Mouse (Mus musculus): ENCODE results near the gene Olfr361. TPM values are rescaled to one million over a fixed set of nuclear protein-coding genes. Genes with fewer than 3 reads are reported as not detected.

The Olfr361 gene
- polyA plus RNA-seq (2014; fragmentation: Illumina TruSeq; extraction: RNeasy Lipid Tissue Mini Kit (QIAGEN cat#74804); ENCODE audit: low read depth, low replicate concordance): not detected

GRCm38 (mm10) chr2:37089190-37089589 lies at the start of gene Olfr361:
Olfr361 (minus strand) TSS chr2:37089290.

DNA sequence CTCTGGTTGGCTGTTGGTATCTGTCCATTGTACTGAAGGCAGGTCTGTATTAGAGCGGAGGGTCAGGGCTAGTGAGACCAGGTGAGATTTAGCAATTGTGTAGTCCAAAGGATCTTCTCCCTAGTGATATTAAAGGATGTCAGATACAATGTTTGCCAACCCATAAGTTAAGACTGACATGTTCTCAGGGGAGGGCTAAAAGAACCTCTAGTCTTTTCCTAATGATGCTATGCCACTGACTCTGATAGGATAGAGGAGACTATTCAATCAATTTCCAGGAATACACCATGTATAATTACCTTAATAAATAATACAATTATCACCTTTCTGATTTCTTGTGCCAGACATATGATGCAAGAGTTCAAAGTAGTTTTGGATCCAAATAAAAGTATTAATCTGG lies 28.7 kb upstream of the Olfr361 start, which contains the start of gene Olfr362:
TSS of gene Olfr362 (minus strand) at position 101 of the 400 bp plus-strand sequence.

GRCm38 (mm10) chr2:37065446-37065845 lies 23.6 kb downstream of the Olfr361 start, which contains the start of gene Olfr360:
Olfr360 (plus strand) TSS chr2:37065746.

Other genes starting within 250 kb of the Olfr361 start
- not detected for gene Olfr350, start 243.0 kb downstream of the Olfr361 start, polyA plus RNA-seq (2014; fragmentation: Illumina TruSeq; extraction: RNeasy Lipid Tissue Mini Kit (QIAGEN cat#74804); ENCODE audit: low read depth, low replicate concordance)
- gene Olfr351, start 226.6 kb downstream of the Olfr361 start, polyA plus RNA-seq (2014; fragmentation: Illumina TruSeq; extraction: RNeasy Lipid Tissue Mini Kit (QIAGEN cat#74804); ENCODE audit: low read depth, low replicate concordance): not detected
- not detected for gene Olfr352, start 220.8 kb downstream of the Olfr361 start, polyA plus RNA-seq (2014; fragmentation: Illumina TruSeq; extraction: RNeasy Lipid Tissue Mini Kit (QIAGEN cat#74804); ENCODE audit: low read depth, low replicate concordance)
- gene Olfr353, start 196.4 kb downstream of the Olfr361 start, polyA plus RNA-seq (2014; fragmentation: Illumina TruSeq; extraction: RNeasy Lipid Tissue Mini Kit (QIAGEN cat#74804); ENCODE audit: low read depth, low replicate concordance): not detected
- gene Olfr354, start 183.6 kb downstream of the Olfr361 start, polyA plus RNA-seq (2014; fragmentation: Illumina TruSeq; extraction: RNeasy Lipid Tissue Mini Kit (QIAGEN cat#74804); ENCODE audit: low read depth, low replicate concordance): not detected
- gene Olfr355, start 160.4 kb downstream of the Olfr361 start, polyA plus RNA-seq (2014; fragmentation: Illumina TruSeq; extraction: RNeasy Lipid Tissue Mini Kit (QIAGEN cat#74804); ENCODE audit: low read depth, low replicate concordance): not detected
- not detected for gene Olfr356, start 152.2 kb downstream of the Olfr361 start, polyA plus RNA-seq (2014; fragmentation: Illumina TruSeq; extraction: RNeasy Lipid Tissue Mini Kit (QIAGEN cat#74804); ENCODE audit: low read depth, low replicate concordance)
- gene Olfr357, start 95.5 kb downstream of the Olfr361 start, polyA plus RNA-seq (2014; fragmentation: Illumina TruSeq; extraction: RNeasy Lipid Tissue Mini Kit (QIAGEN cat#74804); ENCODE audit: low read depth, low replicate concordance): not detected
- gene Olfr358, start 80.0 kb downstream of the Olfr361 start, polyA plus RNA-seq (2014; fragmentation: Illumina TruSeq; extraction: RNeasy Lipid Tissue Mini Kit (QIAGEN cat#74804); ENCODE audit: low read depth, low replicate concordance): not detected
- not detected for gene Olfr360, start 23.5 kb downstream of the Olfr361 start, polyA plus RNA-seq (2014; fragmentation: Illumina TruSeq; extraction: RNeasy Lipid Tissue Mini Kit (QIAGEN cat#74804); ENCODE audit: low read depth, low replicate concordance)
- gene Olfr362, start 28.6 kb upstream of the Olfr361 start, polyA plus RNA-seq (2014; fragmentation: Illumina TruSeq; extraction: RNeasy Lipid Tissue Mini Kit (QIAGEN cat#74804); ENCODE audit: low read depth, low replicate concordance): not detected
- gene Olfr364-ps1, start 50.0 kb upstream of the Olfr361 start, polyA plus RNA-seq (2014; fragmentation: Illumina TruSeq; extraction: RNeasy Lipid Tissue Mini Kit (QIAGEN cat#74804); ENCODE audit: low read depth, low replicate concordance): not detected
- gene Olfr365, start 98.9 kb upstream of the Olfr361 start, polyA plus RNA-seq (2014; fragmentation: Illumina TruSeq; extraction: RNeasy Lipid Tissue Mini Kit (QIAGEN cat#74804); ENCODE audit: low read depth, low replicate concordance): not detected
- not detected for gene Olfr366, start 122.3 kb upstream of the Olfr361 start, polyA plus RNA-seq (2014; fragmentation: Illumina TruSeq; extraction: RNeasy Lipid Tissue Mini Kit (QIAGEN cat#74804); ENCODE audit: low read depth, low replicate concordance)
- gene Olfr368, start 237.2 kb upstream of the Olfr361 start, polyA plus RNA-seq (2014; fragmentation: Illumina TruSeq; extraction: RNeasy Lipid Tissue Mini Kit (QIAGEN cat#74804); ENCODE audit: low read depth, low replicate concordance): not detected